Mouse (Mus musculus): ENCODE data around the gene Pdzd2. TPM values are rescaled to one million over a fixed set of nuclear protein-coding genes. Genes with fewer than 3 reads are reported as not detected.

Gene Pdzd2
- polyA plus RNA-seq, 1 experiment from 2014 or later = 1.0 TPM

DNA sequence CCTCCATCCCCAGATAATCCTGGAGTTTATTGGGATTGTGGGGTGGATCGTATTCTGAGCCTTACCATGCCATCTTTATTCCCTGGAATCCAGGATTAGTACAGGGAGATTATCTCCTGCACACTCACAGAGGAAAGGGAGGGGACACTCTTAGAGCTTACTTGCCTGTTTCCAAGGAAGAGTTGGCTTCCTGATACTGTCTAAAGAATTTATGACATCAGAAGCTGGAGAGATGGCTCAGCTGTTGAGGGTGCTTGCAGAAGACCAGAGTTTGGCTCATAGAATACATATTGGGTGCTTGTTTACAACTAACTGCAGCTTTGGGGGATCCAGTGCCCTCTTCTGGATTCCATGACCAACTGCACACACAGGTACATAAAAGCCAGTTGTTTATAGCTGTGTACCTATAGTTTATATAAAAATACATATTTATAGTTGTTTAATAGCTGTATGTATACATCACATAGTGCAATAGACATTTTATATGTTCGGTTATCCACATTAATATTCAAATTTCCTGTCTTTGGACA, 385.4 kb downstream of the Pdzd2 start:
- H3K36me3 ChIP-seq (ENCODE audit: control insufficient read depth, insufficient read depth) = peaks cover 28% of the 10 kb centered on the region
- H3K9me3 ChIP-seq (replicated peaks; ENCODE audit: control insufficient read depth, low read length) = no peaks in the 10 kb centered on the region
- no peak for ATAC-seq (ENCODE audit: low read depth)
- no peak overlapping the region for H3K9ac ChIP-seq (ENCODE audit: low read depth, low read length)
- 75% methylated on average over 2 of the region's 2 CpGs for WGBS (ENCODE audit: insufficient replicate concordance)
- no peak overlapping the region for H3K4me2 ChIP-seq (ENCODE audit: low read depth, low read length)
- H3K27me3 ChIP-seq (ENCODE audit: control insufficient read depth, insufficient read depth, low read depth, low read length) = no peaks in the 10 kb centered on the region
- no peak overlapping the region for H3K4me3 ChIP-seq (ENCODE audit: low read depth, low read length)
- H3K4me1 ChIP-seq (ENCODE audit: control insufficient read depth, low read depth, low read length) = no peaks in the 10 kb centered on the region
- H3K27ac ChIP-seq (ENCODE audit: low read length) = no peak overlapping the region

DNA sequence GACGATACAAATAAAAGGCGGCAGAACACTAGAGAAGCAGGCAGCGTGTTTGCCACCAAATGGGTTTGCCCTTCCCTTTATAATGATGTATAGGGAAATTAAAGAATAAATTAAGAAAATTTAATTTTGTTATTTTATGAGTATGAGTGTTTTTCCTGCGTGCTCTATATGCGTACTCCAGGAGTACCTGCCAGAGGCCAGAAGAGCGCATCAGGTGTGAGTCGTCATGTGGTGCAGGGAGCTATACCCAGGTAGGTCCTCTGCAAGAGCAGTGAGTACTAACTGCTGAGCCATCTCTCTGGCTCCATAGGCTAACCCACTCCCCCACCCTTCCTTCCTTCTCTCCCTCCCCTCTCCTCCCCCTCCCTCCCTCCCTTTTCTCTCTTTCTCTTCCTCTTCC, 388.3 kb downstream of the Pdzd2 start:
- peaks cover 34% of the 10 kb centered on the region for H3K36me3 ChIP-seq (ENCODE audit: control insufficient read depth, insufficient read depth)
- ATAC-seq (ENCODE audit: low read depth) = no peak
- 91% methylated on average over 7 of the region's 7 CpGs for WGBS (ENCODE audit: insufficient replicate concordance)
- no peak overlapping the region for H3K4me2 ChIP-seq (ENCODE audit: low read depth, low read length)
- no peaks in the 10 kb centered on the region for H3K27me3 ChIP-seq (ENCODE audit: control insufficient read depth, insufficient read depth, low read depth, low read length)
- no peaks in the 10 kb centered on the region for H3K9me3 ChIP-seq (replicated peaks; ENCODE audit: control insufficient read depth, low read length)
- H3K4me3 ChIP-seq (ENCODE audit: low read depth, low read length) = no peak overlapping the region
- no peaks in the 10 kb centered on the region for H3K4me1 ChIP-seq (ENCODE audit: control insufficient read depth, low read depth, low read length)
- no peak overlapping the region for H3K9ac ChIP-seq (ENCODE audit: low read depth, low read length)
- no peak overlapping the region for H3K27ac ChIP-seq (ENCODE audit: low read length)

GRCm38 (mm10) chr15:12349840-12350239, 389.9 kb downstream of the Pdzd2 start:
- Histone ChIP-seq H3K4me1 (ENCODE audit: control insufficient read depth, low read depth, low read length) (no peaks in the 10 kb centered on the region), H3K9me3 (replicated peaks; ENCODE audit: control insufficient read depth, low read length) (no peaks in the 10 kb centered on the region), H3K4me3 (ENCODE audit: low read depth, low read length) (no peak overlapping the region), H3K9ac (ENCODE audit: low read depth, low read length) (no peak overlapping the region), H3K36me3 (ENCODE audit: control insufficient read depth, insufficient read depth) (peaks cover 38% of the 10 kb centered on the region), H3K27me3 (ENCODE audit: control insufficient read depth, insufficient read depth, low read depth, low read length) (no peaks in the 10 kb centered on the region), H3K27ac (ENCODE audit: low read length) (no peak overlapping the region), H3K4me2 (ENCODE audit: low read depth, low read length) (no peak overlapping the region)
- no peak for ATAC-seq (ENCODE audit: low read depth)
- 75% methylated on average over 5 of the region's 5 CpGs for WGBS (ENCODE audit: insufficient replicate concordance)

DNA sequence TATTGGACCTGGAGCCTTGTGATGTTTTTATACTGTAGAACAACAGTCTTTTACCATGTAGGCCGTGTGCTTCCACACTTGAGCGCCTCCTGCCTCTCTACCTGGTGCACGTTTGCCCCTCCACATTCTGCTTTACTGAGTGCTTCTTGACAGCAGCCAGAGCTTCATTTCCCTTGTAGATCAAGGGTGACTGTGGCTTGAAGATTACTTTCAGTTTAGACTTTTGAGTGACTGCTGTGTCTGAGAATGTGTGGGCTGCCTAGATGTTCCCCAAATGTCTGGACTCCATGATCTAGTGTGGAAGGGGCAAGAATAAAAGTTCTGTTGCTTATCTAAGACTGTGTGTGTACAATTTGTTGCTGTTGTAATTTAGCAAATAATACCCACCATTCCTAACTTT, 390.8 kb downstream of the Pdzd2 start:
- Histone ChIP-seq H3K9ac (ENCODE audit: low read depth, low read length) (no peak overlapping the region), H3K4me2 (ENCODE audit: low read depth, low read length) (no peak overlapping the region), H3K4me1 (ENCODE audit: control insufficient read depth, low read depth, low read length) (no peaks in the 10 kb centered on the region), H3K4me3 (ENCODE audit: low read depth, low read length) (no peak overlapping the region), H3K27me3 (ENCODE audit: control insufficient read depth, insufficient read depth, low read depth, low read length) (no peaks in the 10 kb centered on the region), H3K36me3 (ENCODE audit: control insufficient read depth, insufficient read depth) (peaks cover 33% of the 10 kb centered on the region), H3K9me3 (replicated peaks; ENCODE audit: control insufficient read depth, low read length) (no peaks in the 10 kb centered on the region), H3K27ac (ENCODE audit: low read length) (no peak overlapping the region)
- ATAC-seq (ENCODE audit: low read depth) = no peak
- whole genome bisulfite sequencing (ENCODE audit: insufficient replicate concordance) = 74% methylated on average over 3 of the region's 3 CpGs

GRCm38 (mm10) chr15:12346916-12347315, 392.8 kb downstream of the Pdzd2 start:
- WGBS (ENCODE audit: insufficient replicate concordance) = 94% methylated on average over 3 of the region's 3 CpGs
- no peak overlapping the region for H3K4me3 ChIP-seq (ENCODE audit: low read depth, low read length)
- H3K4me1 ChIP-seq (ENCODE audit: control insufficient read depth, low read depth, low read length) = peaks cover 6% of the 10 kb centered on the region
- no peak overlapping the region for H3K4me2 ChIP-seq (ENCODE audit: low read depth, low read length)
- peaks cover 26% of the 10 kb centered on the region for H3K36me3 ChIP-seq (ENCODE audit: control insufficient read depth, insufficient read depth)
- no peak overlapping the region for H3K27ac ChIP-seq (ENCODE audit: low read length)
- no peaks in the 10 kb centered on the region for H3K27me3 ChIP-seq (ENCODE audit: control insufficient read depth, insufficient read depth, low read depth, low read length)
- no peak for ATAC-seq (ENCODE audit: low read depth)
- H3K9me3 ChIP-seq (replicated peaks; ENCODE audit: control insufficient read depth, low read length) = no peaks in the 10 kb centered on the region
- no peak overlapping the region for H3K9ac ChIP-seq (ENCODE audit: low read depth, low read length)

- Histone ChIP-seq H3K9me3 (replicated peaks; ENCODE audit: control insufficient read depth, low read length) (no peaks in the 10 kb centered on the region), H3K27me3 (ENCODE audit: control insufficient read depth, insufficient read depth, low read depth, low read length) (no peaks in the 10 kb centered on the region), H3K4me1 (ENCODE audit: control insufficient read depth, low read depth, low read length) (peaks cover 33% of the 10 kb centered on the region), H3K4me3 (ENCODE audit: low read depth, low read length) (peak overlapping the region; percentile 25; the same call in 1 of the 2 replicates), H3K36me3 (ENCODE audit: control insufficient read depth, insufficient read depth) (peaks cover 12% of the 10 kb centered on the region), H3K27ac (ENCODE audit: low read length) (peak overlapping the region; percentile 80), H3K9ac (ENCODE audit: low read depth, low read length) (peak overlapping the region; percentile 59), H3K4me2 (ENCODE audit: low read depth, low read length) (peak overlapping the region; percentile 66)
- WGBS (ENCODE audit: insufficient replicate concordance) = 36% methylated on average over 4 of the region's 4 CpGs
- ATAC-seq (ENCODE audit: low read depth) = peak; percentile 67
Observed at GRCm38 (mm10) chr15:12341401-12341758, 398.3 kb downstream of the Pdzd2 start.

GRCm38 (mm10) chr15:12340536-12341400, 399.0 kb downstream of the Pdzd2 start:
- H3K4me3 ChIP-seq (ENCODE audit: low read depth, low read length) = peak overlapping the region; percentile 25
- WGBS (ENCODE audit: insufficient replicate concordance) = 24% methylated on average over 5 of the region's 5 CpGs
- peaks cover 35% of the 10 kb centered on the region for H3K4me1 ChIP-seq (ENCODE audit: control insufficient read depth, low read depth, low read length)
- H3K9ac ChIP-seq (ENCODE audit: low read depth, low read length) = peak overlapping the region; percentile 59
- H3K9me3 ChIP-seq (replicated peaks; ENCODE audit: control insufficient read depth, low read length) = no peaks in the 10 kb centered on the region
- H3K4me2 ChIP-seq (ENCODE audit: low read depth, low read length) = peak overlapping the region; percentile 66
- H3K27ac ChIP-seq (ENCODE audit: low read length) = peak overlapping the region; percentile 80
- H3K36me3 ChIP-seq (ENCODE audit: control insufficient read depth, insufficient read depth) = peaks cover 10% of the 10 kb centered on the region
- H3K27me3 ChIP-seq (ENCODE audit: control insufficient read depth, insufficient read depth, low read depth, low read length) = no peaks in the 10 kb centered on the region
- ATAC-seq (ENCODE audit: low read depth) = peak; percentile 66

GRCm38 (mm10) chr15:12337779-12338137, 402.0 kb downstream of the Pdzd2 start:
- ATAC-seq (ENCODE audit: low read depth) = no peak
- Histone ChIP-seq H3K9ac (ENCODE audit: low read depth, low read length) (no peak overlapping the region), H3K4me1 (ENCODE audit: control insufficient read depth, low read depth, low read length) (peaks cover 50% of the 10 kb centered on the region), H3K36me3 (ENCODE audit: control insufficient read depth, insufficient read depth) (peaks cover under 1% of the 10 kb centered on the region), H3K9me3 (replicated peaks; ENCODE audit: control insufficient read depth, low read length) (no peaks in the 10 kb centered on the region), H3K4me3 (ENCODE audit: low read depth, low read length) (no peak overlapping the region), H3K27me3 (ENCODE audit: control insufficient read depth, insufficient read depth, low read depth, low read length) (no peaks in the 10 kb centered on the region), H3K4me2 (ENCODE audit: low read depth, low read length) (no peak overlapping the region), H3K27ac (ENCODE audit: low read length) (0 out of 2 replicates have a peak overlapping the region, but pooled peaks have one; percentile 8)
- 31% methylated on average over 3 of the region's 3 CpGs for WGBS (ENCODE audit: insufficient replicate concordance)

DNA sequence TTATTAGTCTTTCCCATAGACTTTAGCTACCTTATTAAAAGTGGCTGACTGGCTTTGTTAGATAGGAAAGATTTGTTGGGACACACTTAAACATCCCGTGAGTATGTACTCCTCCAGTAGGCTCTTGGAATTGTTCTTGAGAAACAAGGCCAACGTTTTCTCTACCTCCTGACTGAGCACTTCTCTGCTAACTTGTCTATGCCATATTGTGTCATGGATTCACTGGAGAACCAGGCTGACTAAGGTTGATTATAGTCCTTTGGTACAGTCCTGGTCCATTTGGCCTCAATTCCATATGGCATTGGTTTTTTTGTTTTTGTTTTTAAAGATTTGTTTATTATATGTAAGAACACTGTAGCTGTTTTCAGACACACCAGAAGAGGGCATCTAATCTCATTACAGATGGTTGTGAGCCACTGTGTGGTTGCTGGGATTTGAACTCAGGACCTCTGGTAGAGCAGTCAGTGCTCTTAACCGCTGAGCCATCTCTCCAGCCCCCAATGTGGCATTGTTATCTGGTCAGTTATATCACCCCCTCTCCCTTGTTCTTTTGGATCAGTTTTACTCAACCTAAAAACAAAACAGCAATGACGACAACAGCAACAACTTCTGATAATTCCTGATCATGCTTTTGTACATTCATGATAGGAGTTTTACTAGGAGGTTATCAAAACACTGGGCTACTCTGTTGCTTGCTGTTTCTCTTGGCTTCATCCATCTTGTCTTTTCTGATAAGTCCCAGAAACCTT, 402.5 kb downstream of the Pdzd2 start:
- Histone ChIP-seq H3K27me3 (ENCODE audit: control insufficient read depth, insufficient read depth, low read depth, low read length) (no peaks in the 10 kb centered on the region), H3K27ac (ENCODE audit: low read length) (peak overlapping the region; percentile 15; the same call in 1 of the 2 replicates), H3K36me3 (ENCODE audit: control insufficient read depth, insufficient read depth) (no peaks in the 10 kb centered on the region), H3K9ac (ENCODE audit: low read depth, low read length) (no peak overlapping the region), H3K4me2 (ENCODE audit: low read depth, low read length) (no peak overlapping the region), H3K4me1 (ENCODE audit: control insufficient read depth, low read depth, low read length) (peaks cover 47% of the 10 kb centered on the region), H3K9me3 (replicated peaks; ENCODE audit: control insufficient read depth, low read length) (no peaks in the 10 kb centered on the region), H3K4me3 (ENCODE audit: low read depth, low read length) (no peak overlapping the region)
- WGBS (ENCODE audit: insufficient replicate concordance) = 35% methylated on average over 4 of the region's 4 CpGs
- ATAC-seq (ENCODE audit: low read depth) = peak; percentile 45
